Mouse (Mus musculus) heart, embryonic 10.5 days (tissue): ENCODE measurements around the gene Tspan15. TPM values are rescaled to one million over a fixed set of nuclear protein-coding genes. Genes with fewer than 3 reads are reported as not detected.

ENCODE experiments used
- DNase-seq: peaks from one replicate; pipeline ENCODE4 v3.0.0-alpha.2; 2017; ENCODE audit warnings: low spot score
- H3K27ac ChIP-seq: fragments of 300-500 bp; sonication (generic); 2 replicates; pipeline ENCODE4 v1.5.1; 2016; ENCODE audit warnings: mild to moderate bottlenecking
- H3K27me3 ChIP-seq: fragments of 300-500 bp; sonication (generic); 2 replicates; pipeline ENCODE4 v1.6.1; 2016; ENCODE audit warnings: mild to moderate bottlenecking; ENCODE audit not compliant: poor library complexity, insufficient read depth, severe bottlenecking
- H3K36me3 ChIP-seq: fragments of 300-500 bp; sonication (generic); 2 replicates; pipeline ENCODE4 v1.6.1; 2016; ENCODE audit warnings: mild to moderate bottlenecking, moderate library complexity
- H3K4me1 ChIP-seq: fragments of 300-500 bp; sonication (generic); 2 replicates; pipeline ENCODE4 v1.6.1; 2016; ENCODE audit warnings: mild to moderate bottlenecking
- H3K4me3 ChIP-seq: fragments of 300-500 bp; sonication (generic); 2 replicates; pipeline ENCODE4 v1.5.1; 2016; ENCODE audit warnings: mild to moderate bottlenecking, moderate library complexity
- H3K9me3 ChIP-seq: fragments of 300-500 bp; sonication (generic); 2 replicates; pipeline ENCODE4 v1.6.1; 2016; ENCODE audit warnings: mild to moderate bottlenecking, moderate library complexity
- WGBS: fragments of 180-500 bp; shearing (Covaris S2); methylation state at CpG from one replicate; pipeline ENCODE4 v1.1.7; 2016; 5-methylcytosine and 5-hydroxymethylcytosine counted together
- polyA plus RNA-seq: library from polyadenylated mRNA; unstranded; fragments of >200 nt; fragmentation: Nextera tagmentation; extraction: Ambion mirVana; gene quantifications from 2 replicates; pipeline ENCODE4 v1.2.1, GENCODE M21; 2016

Gene Tspan15
- 7.7 and 13.9 TPM in 2 replicates for polyA plus RNA-seq

DNA sequence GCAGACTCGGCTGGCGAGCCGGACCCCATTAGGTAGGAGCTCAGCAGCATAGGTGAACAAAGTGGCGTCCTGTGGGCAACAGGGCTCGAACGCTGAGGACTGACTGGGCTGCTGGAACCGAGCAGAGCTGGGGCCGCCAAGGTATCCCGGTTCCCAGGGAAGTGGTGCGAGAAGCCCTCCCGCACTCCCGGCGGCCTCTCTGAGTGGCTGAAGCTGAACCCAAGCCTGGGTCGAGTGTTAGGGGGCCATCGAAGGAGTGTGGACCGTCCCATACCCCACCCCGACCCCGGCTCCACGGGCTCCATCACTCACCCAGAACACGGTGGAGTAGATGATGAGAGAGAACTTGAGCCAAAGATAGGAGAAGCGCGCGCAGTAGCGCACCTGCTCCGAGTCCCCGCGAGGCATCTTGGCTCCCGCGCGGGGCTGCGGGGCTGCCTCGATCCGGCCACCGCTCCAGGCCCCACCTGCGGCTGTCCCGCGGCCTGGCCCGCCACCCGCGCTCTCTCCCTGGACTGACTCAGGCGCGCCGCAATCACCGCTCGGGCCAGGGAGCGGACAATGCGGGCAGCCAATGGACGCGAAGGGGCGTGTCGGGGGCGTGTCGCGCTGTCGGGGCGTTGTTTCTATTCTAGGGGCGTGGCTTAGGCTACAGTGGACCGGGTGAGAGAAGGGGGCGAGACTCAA is at the start of gene Tspan15:
Gene Tspan15 (minus strand): TSS at position 544 of the 687 bp plus-strand sequence.
- H3K27ac ChIP-seq: peak within 1 kb of the TSS; percentile 83
- peaks cover 38% of the 10 kb centered on the region for H3K27me3 ChIP-seq
- peak; percentile 97 for DNase-seq
- H3K4me1 ChIP-seq: peaks cover 19% of the 10 kb centered on the region
- no peaks in the 10 kb centered on the region for H3K36me3 ChIP-seq
- peak within 1 kb of the TSS; percentile 73 for H3K4me3 ChIP-seq
- H3K9me3 ChIP-seq: no peaks in the 10 kb centered on the region
- under 1% methylated on average over 59 of the region's 59 CpGs for WGBS

DNA sequence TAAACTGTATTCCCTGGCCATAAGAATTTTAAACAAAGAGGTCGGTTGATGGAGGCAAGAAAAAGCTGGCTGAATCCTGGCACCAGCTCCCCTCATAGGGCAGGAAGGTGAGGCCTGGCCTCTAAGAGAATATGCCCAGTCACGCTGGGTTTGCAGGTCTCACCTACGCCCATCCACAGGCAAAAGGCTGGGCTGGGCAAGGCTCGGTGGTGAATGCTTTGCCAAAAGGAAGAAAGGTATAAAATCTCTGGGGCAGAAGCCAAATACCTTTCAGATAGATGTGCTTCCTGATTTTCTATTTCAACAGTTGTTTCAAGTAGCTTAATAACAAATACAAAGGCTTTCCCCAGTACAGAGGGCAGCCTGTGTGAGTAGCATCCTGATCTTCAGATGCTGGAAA is 48.6 kb upstream of the Tspan15 start:
- Histone ChIP-seq H3K4me3 (no peak overlapping the region), H3K27me3 (no peaks in the 10 kb centered on the region), H3K27ac (no peak overlapping the region), H3K9me3 (no peaks in the 10 kb centered on the region), H3K36me3 (peaks cover 93% of the 10 kb centered on the region), H3K4me1 (0 out of 2 replicates have a peak, but pooled peaks cover 4% of the 10 kb centered on the region)
- DNase-seq: no peak
- WGBS: 87% methylated on average over 4 of the region's 4 CpGs

DNA sequence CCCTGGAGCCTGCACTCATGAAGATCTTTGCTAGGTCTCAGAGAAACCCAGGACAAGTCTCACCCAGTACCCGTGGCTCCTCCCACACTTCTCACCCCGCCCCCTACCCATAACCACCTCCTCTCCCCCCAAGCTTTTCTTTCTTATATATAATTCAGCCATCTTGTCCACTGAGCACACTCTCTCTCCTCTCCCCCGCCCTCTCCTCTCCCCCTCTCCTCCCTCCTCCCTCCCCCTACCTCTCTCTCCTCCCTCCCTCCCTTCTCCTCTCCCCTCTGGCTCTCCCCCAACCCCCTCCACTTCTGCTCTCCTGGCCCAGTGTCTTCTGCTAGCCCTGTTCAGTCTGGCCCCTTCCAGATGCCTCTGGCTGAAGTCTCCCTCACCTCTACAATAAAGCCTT is 48.0 kb upstream of the Tspan15 start:
- Histone ChIP-seq H3K9me3 (no peaks in the 10 kb centered on the region), H3K4me3 (no peak overlapping the region), H3K4me1 (0 out of 2 replicates have a peak, but pooled peaks cover 4% of the 10 kb centered on the region), H3K27me3 (no peaks in the 10 kb centered on the region), H3K36me3 (peaks cover 93% of the 10 kb centered on the region), H3K27ac (0 out of 2 replicates have a peak overlapping the region, but pooled peaks have one; percentile 7)
- 73% methylated on average over 2 of the region's 3 CpGs for WGBS
- DNase-seq: no peak

DNA sequence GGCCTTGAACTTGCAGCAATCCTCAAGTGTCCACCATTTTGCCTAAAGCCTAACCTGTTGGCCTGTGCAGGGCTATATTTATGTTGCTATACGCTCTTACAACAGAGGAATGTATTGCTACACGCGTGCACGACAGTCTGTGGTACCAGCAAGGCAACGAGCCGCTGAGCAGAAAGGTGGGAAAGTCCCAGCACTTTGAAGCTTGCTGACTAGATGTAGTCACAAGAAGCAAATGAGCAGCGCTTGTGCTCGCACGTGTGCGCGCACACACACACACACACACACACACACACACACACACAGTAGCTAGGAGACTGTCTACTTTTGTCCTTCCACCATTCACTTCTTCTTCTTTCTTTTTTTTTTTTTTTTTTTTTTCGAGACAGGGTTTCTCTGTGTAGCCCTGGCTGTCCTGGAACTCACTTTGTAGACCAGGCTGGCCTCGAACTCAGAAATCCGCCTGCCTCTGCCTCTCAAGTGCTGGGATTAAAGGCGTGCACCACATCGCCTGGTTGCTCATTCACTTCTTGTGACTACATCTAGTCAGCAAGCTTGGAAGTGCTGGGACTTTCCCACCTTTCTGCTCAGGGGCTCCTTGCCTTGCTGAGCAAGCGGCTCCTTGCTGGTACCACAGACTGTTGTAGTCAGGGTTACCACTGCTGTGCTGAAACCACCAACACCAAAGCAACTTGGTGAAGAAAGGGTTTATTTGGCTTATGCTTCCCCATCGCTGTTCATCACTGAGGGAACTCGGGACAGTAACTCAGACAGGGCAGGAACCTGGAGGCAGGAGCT is 46.6 kb upstream of the Tspan15 start:
- peaks cover 93% of the 10 kb centered on the region for H3K36me3 ChIP-seq
- WGBS: 90% methylated on average over 18 of the region's 19 CpGs
- no peak overlapping the region for H3K27ac ChIP-seq
- no peaks in the 10 kb centered on the region for H3K4me1 ChIP-seq
- no peak overlapping the region for H3K4me3 ChIP-seq
- no peak for DNase-seq
- no peaks in the 10 kb centered on the region for H3K9me3 ChIP-seq
- no peaks in the 10 kb centered on the region for H3K27me3 ChIP-seq

DNA sequence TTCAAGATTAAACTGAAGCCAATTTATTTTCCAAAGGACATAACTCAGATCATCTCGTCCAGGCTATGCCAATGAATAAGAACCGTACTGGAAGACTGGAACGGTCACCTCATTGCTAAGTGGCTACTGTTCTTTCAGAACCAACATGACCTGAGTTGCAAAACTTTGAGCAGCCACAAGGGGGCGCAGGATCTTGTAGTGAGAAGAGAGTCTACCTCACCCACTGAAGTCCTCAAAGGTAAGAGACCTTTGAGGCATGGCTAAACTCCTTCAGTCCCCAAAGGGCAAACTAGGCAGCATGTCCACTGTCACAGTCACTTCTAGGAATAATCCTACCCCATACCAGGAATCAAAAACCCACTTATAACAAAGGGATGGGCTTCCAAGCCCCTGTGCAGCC is 44.2 kb upstream of the Tspan15 start:
- H3K9me3 ChIP-seq: no peaks in the 10 kb centered on the region
- H3K4me1 ChIP-seq: no peaks in the 10 kb centered on the region
- DNase-seq: peak; percentile 89
- no peak overlapping the region for H3K27ac ChIP-seq
- WGBS: 38% methylated on average over 4 of the region's 4 CpGs
- peaks cover 91% of the 10 kb centered on the region for H3K36me3 ChIP-seq
- no peak overlapping the region for H3K4me3 ChIP-seq
- no peaks in the 10 kb centered on the region for H3K27me3 ChIP-seq

DNA sequence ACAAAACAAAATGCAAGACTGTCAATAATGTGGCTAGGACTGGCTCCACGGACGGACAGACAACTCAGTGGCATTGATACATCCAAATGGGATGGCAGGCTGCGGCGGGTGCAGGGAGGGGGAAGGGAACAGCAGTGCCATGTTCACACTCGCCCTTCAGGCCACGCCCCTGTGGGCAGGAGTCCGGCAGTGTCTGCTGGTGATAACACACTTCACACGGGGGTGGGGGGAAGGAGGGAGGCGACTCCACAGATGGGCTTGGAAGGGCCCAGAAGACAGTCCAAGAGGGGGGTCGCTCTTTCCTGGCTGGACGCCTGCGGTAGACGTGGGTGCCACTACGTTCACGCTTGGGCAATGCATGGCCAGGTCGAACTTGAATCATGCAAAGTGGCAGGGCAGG is 38.2 kb upstream of the Tspan15 start:
- H3K4me3 ChIP-seq: no peak overlapping the region
- H3K36me3 ChIP-seq: peaks cover 66% of the 10 kb centered on the region
- DNase-seq: peak; percentile 84
- H3K27ac ChIP-seq: peak overlapping the region; percentile 60
- peaks cover 18% of the 10 kb centered on the region for H3K4me1 ChIP-seq
- no peaks in the 10 kb centered on the region for H3K27me3 ChIP-seq
- H3K9me3 ChIP-seq: no peaks in the 10 kb centered on the region
- 61% methylated on average over 16 of the region's 16 CpGs for WGBS

DNA sequence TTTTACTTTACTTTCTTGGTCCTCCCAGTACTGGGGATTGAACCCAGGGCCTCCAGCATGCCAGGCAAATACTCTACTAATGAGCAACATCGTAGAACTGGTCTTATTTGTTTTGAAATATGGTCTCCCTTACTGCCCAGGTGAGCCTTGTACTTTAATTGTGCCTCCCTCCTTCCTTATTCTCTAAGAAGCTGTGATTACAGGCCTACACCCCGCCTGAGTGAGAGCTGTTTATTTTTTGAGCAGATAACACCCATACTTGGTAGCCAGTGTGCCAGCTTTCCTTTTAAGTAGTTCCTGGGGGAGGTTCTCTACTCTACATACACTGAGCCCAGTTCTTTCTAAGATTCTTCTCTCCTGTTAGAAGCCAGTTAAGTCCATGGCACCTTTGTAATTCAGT is 33.2 kb upstream of the Tspan15 start:
- 46% methylated on average over 2 of the region's 2 CpGs for WGBS
- no peak overlapping the region for H3K27ac ChIP-seq
- H3K4me3 ChIP-seq: no peak overlapping the region
- peaks cover 19% of the 10 kb centered on the region for H3K36me3 ChIP-seq
- no peaks in the 10 kb centered on the region for H3K27me3 ChIP-seq
- H3K9me3 ChIP-seq: no peaks in the 10 kb centered on the region
- no peak for DNase-seq
- H3K4me1 ChIP-seq: peaks cover 21% of the 10 kb centered on the region

DNA sequence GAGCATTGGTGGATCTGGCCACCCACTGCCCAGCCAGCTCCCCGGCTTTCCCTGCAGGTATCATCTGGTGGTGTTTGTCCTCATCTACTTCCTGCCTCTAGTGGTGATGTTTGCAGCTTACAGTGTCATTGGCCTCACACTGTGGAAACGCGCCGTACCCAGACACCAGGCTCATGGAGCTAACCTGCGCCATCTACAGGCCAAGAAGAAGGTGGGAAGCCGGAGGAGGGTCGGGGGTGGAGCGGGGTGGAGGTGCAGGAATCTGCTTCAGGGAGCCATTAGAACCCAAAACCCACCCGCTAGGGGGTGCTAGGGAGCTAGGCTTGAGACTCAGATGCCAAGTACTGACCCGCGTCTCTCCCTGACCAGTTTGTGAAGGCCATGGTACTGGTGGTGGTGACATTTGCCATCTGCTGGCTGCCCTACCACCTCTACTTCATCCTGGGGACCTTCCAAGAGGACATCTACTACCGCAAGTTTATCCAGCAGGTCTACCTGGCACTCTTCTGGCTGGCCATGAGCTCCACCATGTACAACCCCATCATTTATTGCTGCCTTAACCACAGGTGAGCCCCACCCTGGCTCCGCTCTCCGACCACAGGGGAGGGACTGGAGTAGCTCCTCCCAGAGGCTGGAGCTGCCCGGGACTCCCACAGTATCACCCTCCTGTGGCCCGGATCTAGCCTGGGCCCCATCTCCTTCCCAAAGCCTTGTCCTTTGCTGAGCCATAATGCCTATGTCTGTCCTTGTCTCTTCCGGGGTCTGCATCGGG is 30.2 kb upstream of the Tspan15 start:
- 14% methylated on average over 18 of the region's 18 CpGs for WGBS
- no peaks in the 10 kb centered on the region for H3K9me3 ChIP-seq
- H3K4me1 ChIP-seq: peaks cover 11% of the 10 kb centered on the region
- no peaks in the 10 kb centered on the region for H3K36me3 ChIP-seq
- no peak overlapping the region for H3K4me3 ChIP-seq
- DNase-seq: peak; percentile 94
- no peaks in the 10 kb centered on the region for H3K27me3 ChIP-seq
- no peak overlapping the region for H3K27ac ChIP-seq

DNA sequence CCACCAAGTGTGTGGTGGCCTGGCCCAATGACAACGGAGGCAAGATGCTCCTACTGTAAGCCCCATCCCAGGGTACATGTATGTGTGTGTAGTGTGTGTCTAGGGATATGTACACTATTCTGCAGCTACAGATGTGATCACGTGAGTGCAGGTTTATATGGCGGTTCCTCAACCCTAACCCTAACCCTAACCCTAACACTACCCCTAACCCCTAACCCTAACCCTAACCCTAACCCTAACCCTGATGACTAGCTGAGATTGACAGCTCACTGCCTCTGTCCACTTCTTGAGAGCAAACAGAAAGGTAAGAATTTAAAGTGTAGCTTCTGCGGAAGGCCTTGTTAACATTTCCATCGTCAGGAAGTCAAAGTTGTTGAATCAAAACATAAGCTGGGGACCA is 27.2 kb upstream of the Tspan15 start:
- WGBS: 93% methylated on average over 5 of the region's 5 CpGs
- DNase-seq: no peak
- H3K4me3 ChIP-seq: no peak overlapping the region
- H3K27ac ChIP-seq: no peak overlapping the region
- H3K4me1 ChIP-seq: peaks cover 11% of the 10 kb centered on the region
- H3K27me3 ChIP-seq: peaks cover 4% of the 10 kb centered on the region; the same call in 1 of the 2 replicates
- no peaks in the 10 kb centered on the region for H3K9me3 ChIP-seq
- H3K36me3 ChIP-seq: no peaks in the 10 kb centered on the region

DNA sequence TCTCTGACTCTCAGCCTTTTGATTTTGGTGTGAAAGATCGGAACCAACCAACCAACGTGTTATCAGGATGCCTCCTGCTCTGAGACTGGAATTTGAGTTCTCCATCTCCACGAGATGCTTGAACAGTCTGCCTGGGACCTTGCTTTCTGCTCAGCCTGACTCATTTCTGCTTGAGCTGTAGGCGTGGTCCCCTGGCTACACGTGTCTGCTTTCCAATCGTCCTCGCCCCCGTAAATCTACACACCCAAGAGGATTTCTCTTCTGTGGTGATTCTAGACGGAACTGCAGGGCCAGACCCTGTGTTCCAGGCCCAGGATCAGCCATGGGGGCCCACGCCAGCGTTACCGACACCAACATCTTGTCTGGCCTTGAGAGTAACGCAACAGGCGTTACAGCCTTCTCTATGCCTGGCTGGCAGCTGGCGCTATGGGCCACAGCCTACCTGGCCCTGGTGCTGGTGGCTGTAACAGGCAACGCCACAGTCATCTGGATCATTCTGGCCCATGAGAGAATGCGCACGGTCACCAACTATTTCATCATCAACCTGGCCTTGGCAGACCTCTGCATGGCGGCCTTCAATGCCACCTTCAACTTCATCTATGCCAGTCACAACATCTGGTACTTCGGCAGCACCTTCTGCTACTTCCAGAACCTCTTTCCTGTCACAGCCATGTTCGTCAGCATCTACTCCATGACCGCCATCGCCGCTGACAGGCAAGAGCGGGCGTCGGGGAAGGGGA is 21.6 kb upstream of the Tspan15 start:
- no peak overlapping the region for H3K4me3 ChIP-seq
- 82% methylated on average over 27 of the region's 27 CpGs for WGBS

DNA sequence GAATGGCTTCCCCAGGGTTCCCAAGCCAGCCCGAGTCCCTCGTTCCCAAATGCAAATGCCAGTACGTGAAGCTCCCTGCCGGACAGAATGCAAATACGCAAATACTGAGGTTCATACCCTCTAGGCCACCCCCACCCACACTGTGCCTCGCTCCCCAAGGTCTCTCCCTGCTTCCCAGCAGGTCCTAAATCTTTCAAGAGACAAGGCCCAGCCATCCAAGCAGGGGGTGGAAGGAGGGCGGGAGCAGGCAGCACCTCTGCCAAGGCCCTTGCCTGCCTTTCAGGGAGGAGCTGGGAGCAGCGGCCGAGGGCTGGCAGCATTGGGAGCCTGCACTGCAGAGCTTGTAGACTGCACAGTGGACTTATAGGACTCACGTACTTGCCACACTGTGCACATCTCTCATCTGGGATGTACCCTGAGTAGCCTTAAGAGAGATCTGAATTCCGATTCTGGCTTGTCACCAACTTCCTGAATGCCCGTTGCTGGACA is 21.0 kb upstream of the Tspan15 start, which contains the start of gene Tacr2:
Gene Tacr2 (plus strand): TSS at position 439 of the 489 bp plus-strand sequence.
- H3K9me3 ChIP-seq: no peaks in the 10 kb centered on the region
- no peak within 1 kb of the TSS for H3K4me3 ChIP-seq
- H3K4me1 ChIP-seq: peaks cover 8% of the 10 kb centered on the region
- peaks cover 21% of the 10 kb centered on the region for H3K27me3 ChIP-seq
- no peaks in the 10 kb centered on the region for H3K36me3 ChIP-seq
- no peak for DNase-seq
- no peak within 1 kb of the TSS for H3K27ac ChIP-seq
- WGBS: 56% methylated on average over 12 of the region's 12 CpGs

More for the DNA sequence above, 21.6 kb upstream of the Tspan15 start:
- Histone ChIP-seq H3K27me3 (peaks cover 21% of the 10 kb centered on the region), H3K36me3 (no peaks in the 10 kb centered on the region), H3K27ac (no peak overlapping the region), H3K4me1 (peaks cover 4% of the 10 kb centered on the region), H3K9me3 (no peaks in the 10 kb centered on the region)
- DNase-seq: no peak

DNA sequence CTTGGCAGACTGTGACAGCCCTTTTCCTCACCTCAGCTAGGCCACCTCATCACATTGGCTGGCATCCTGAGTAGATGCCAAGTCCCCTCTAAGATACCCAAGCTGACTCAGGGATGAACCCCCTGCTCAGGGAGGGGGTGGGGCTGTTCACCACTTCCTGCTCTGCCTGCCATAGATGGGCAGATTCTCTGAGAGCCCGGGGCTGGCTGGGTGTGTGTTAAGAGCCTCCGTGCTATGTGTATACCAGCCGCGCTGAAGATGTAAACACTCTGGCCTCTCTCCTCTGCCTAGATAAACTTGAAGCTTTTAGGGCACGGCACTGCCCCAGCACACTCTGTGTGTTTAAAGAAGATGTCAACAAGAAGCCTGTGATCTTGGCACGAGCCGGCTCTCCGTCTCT is 16.8 kb upstream of the Tspan15 start:
- Histone ChIP-seq H3K36me3 (no peaks in the 10 kb centered on the region), H3K27ac (no peak overlapping the region), H3K9me3 (no peaks in the 10 kb centered on the region), H3K4me3 (no peak overlapping the region), H3K27me3 (peaks cover 12% of the 10 kb centered on the region), H3K4me1 (peaks cover 9% of the 10 kb centered on the region)
- WGBS: 42% methylated on average over 8 of the region's 8 CpGs
- no peak for DNase-seq
